Mouse (Mus musculus) liver, embryonic 16.5 days (tissue): ENCODE data around the gene Atp6v1g3. TPM values are rescaled to one million over a fixed set of nuclear protein-coding genes. Genes with fewer than 3 reads are reported as not detected.

Source experiments
- ATAC-seq: fragments of 200-750 bp; cut with Nextera tagmentation; 2 replicates; pipeline ENCODE4 v1.8.0; 2017; ENCODE audit warnings: low read depth, mild to moderate bottlenecking, moderate number of reproducible peaks, moderate library complexity
- H3K27ac ChIP-seq: fragments of 300-500 bp; sonication (generic); 2 replicates; pipeline ENCODE4 v1.5.1; 2014; ENCODE audit warnings: mild to moderate bottlenecking, low read length
- H3K27me3 ChIP-seq: fragments of 300-500 bp; sonication (generic); 2 replicates; pipeline ENCODE4 v1.6.1; 2014; ENCODE audit warnings: low read depth, low read length, mixed read lengths; ENCODE audit not compliant: control insufficient read depth, insufficient read depth
- H3K36me3 ChIP-seq: fragments of 300-500 bp; sonication (generic); 2 replicates; pipeline ENCODE4 v1.6.1; 2014; ENCODE audit warnings: mild to moderate bottlenecking; ENCODE audit not compliant: control insufficient read depth, insufficient read depth
- H3K4me1 ChIP-seq: fragments of 300-500 bp; sonication (generic); 2 replicates; pipeline ENCODE4 v1.6.1; 2014; ENCODE audit warnings: low read depth, low read length, mixed read lengths; ENCODE audit not compliant: control insufficient read depth
- H3K4me2 ChIP-seq: fragments of 300-500 bp; sonication (generic); 2 replicates; pipeline ENCODE4 v1.6.1; 2014; ENCODE audit warnings: low read depth, low read length, mixed read lengths
- H3K4me3 ChIP-seq: fragments of 300-500 bp; sonication (generic); 2 replicates; pipeline ENCODE4 v1.5.1; 2014; ENCODE audit warnings: low read depth, mild to moderate bottlenecking, low read length
- H3K9ac ChIP-seq: fragments of 300-500 bp; sonication (generic); 2 replicates; pipeline ENCODE4 v1.6.1; 2014; ENCODE audit warnings: low read depth, low read length
- H3K9me3 ChIP-seq: fragments of 300-500 bp; sonication (generic); replicated peaks from 2 replicates; pipeline ENCODE4 v1.6.1; 2016; ENCODE audit warnings: low read length; ENCODE audit not compliant: control insufficient read depth
- WGBS: fragments of 180-500 bp; shearing (Covaris S2); extraction: QIAGEN DNeasy Blood & Tissue Kit; methylation state at CpG from one replicate; pipeline ENCODE4 v1.1.7; 2014; ENCODE audit not compliant: insufficient replicate concordance; 5-methylcytosine and 5-hydroxymethylcytosine counted together
- polyA plus RNA-seq: library from polyadenylated mRNA; unstranded; fragments of >200 nt; fragmentation: Nextera tagmentation; extraction: Ambion mirVana; gene quantifications from 2 replicates; pipeline ENCODE4 v1.2.1, GENCODE M21; 2015

Atp6v1g3 gene
- not detected in 2 replicates for polyA plus RNA-seq

GRCm38 (mm10) chr1:138273438-138273837 lies at the start of gene Atp6v1g3:
TSS of gene Atp6v1g3 (plus strand) at chr1:138273738.
- H3K4me1 ChIP-seq = no peaks in the 10 kb centered on the region
- H3K4me2 ChIP-seq = no peak within 1 kb of the TSS
- no peak for ATAC-seq
- no peaks in the 10 kb centered on the region for H3K9me3 ChIP-seq
- H3K36me3 ChIP-seq = no peaks in the 10 kb centered on the region
- no peak within 1 kb of the TSS for H3K9ac ChIP-seq
- no peak within 1 kb of the TSS for H3K27ac ChIP-seq
- H3K27me3 ChIP-seq = no peaks in the 10 kb centered on the region
- WGBS = 67% methylated on average over 2 of the region's 2 CpGs
- no peak within 1 kb of the TSS for H3K4me3 ChIP-seq

GRCm38 (mm10) chr1:138233051-138233450 lies 40.5 kb upstream of the Atp6v1g3 start:
- Histone ChIP-seq H3K36me3 (no peaks in the 10 kb centered on the region), H3K4me2 (no peak overlapping the region), H3K27me3 (no peaks in the 10 kb centered on the region), H3K27ac (no peak overlapping the region), H3K9ac (no peak overlapping the region), H3K9me3 (no peaks in the 10 kb centered on the region), H3K4me1 (no peaks in the 10 kb centered on the region), H3K4me3 (no peak overlapping the region)
- no peak for ATAC-seq

- 30% methylated on average over 2 of the region's 2 CpGs for WGBS
- Histone ChIP-seq H3K9ac (no peak overlapping the region), H3K27me3 (no peaks in the 10 kb centered on the region), H3K36me3 (no peaks in the 10 kb centered on the region), H3K4me2 (no peak overlapping the region), H3K27ac (no peak overlapping the region), H3K9me3 (no peaks in the 10 kb centered on the region), H3K4me1 (no peaks in the 10 kb centered on the region), H3K4me3 (no peak overlapping the region)
- ATAC-seq = no peak
These were observed 36.3 kb upstream of the Atp6v1g3 start for GRCm38 (mm10) chr1:138237252-138237651.

GRCm38 (mm10) chr1:138243947-138244346 lies 29.6 kb upstream of the Atp6v1g3 start:
- no peak for ATAC-seq
- Histone ChIP-seq H3K27ac (no peak overlapping the region), H3K9me3 (no peaks in the 10 kb centered on the region), H3K9ac (no peak overlapping the region), H3K36me3 (no peaks in the 10 kb centered on the region), H3K4me2 (no peak overlapping the region), H3K27me3 (no peaks in the 10 kb centered on the region), H3K4me3 (no peak overlapping the region), H3K4me1 (no peaks in the 10 kb centered on the region)
- 29% methylated on average over 5 of the region's 5 CpGs for WGBS

- Histone ChIP-seq H3K4me3 (no peak overlapping the region), H3K4me1 (no peaks in the 10 kb centered on the region), H3K36me3 (no peaks in the 10 kb centered on the region), H3K9me3 (no peaks in the 10 kb centered on the region), H3K4me2 (no peak overlapping the region), H3K27me3 (no peaks in the 10 kb centered on the region), H3K9ac (no peak overlapping the region), H3K27ac (no peak overlapping the region)
- peak; percentile 32 for ATAC-seq
- WGBS = 29% methylated on average over 7 of the region's 7 CpGs
These were observed 29.1 kb upstream of the Atp6v1g3 start for GRCm38 (mm10) chr1:138244485-138244884.

- 37% methylated on average over 4 of the region's 4 CpGs for WGBS
- Histone ChIP-seq H3K4me2 (no peak overlapping the region), H3K27me3 (no peaks in the 10 kb centered on the region), H3K36me3 (no peaks in the 10 kb centered on the region), H3K9me3 (no peaks in the 10 kb centered on the region), H3K9ac (no peak overlapping the region), H3K4me1 (no peaks in the 10 kb centered on the region), H3K4me3 (no peak overlapping the region), H3K27ac (no peak overlapping the region)
- no peak for ATAC-seq
These were observed 28.4 kb upstream of the Atp6v1g3 start for GRCm38 (mm10) chr1:138245103-138245502.

- Histone ChIP-seq H3K36me3 (no peaks in the 10 kb centered on the region), H3K27ac (no peak overlapping the region), H3K4me1 (no peaks in the 10 kb centered on the region), H3K9me3 (no peaks in the 10 kb centered on the region), H3K4me2 (no peak overlapping the region), H3K9ac (no peak overlapping the region), H3K27me3 (no peaks in the 10 kb centered on the region), H3K4me3 (no peak overlapping the region)
- no peak for ATAC-seq
- WGBS = 65% methylated on average over 3 of the region's 3 CpGs
These were observed 28.0 kb upstream of the Atp6v1g3 start for GRCm38 (mm10) chr1:138245533-138245932.

GRCm38 (mm10) chr1:138246438-138247164 lies 26.9 kb upstream of the Atp6v1g3 start:
- Histone ChIP-seq H3K4me2 (no peak overlapping the region), H3K27ac (no peak overlapping the region), H3K4me1 (no peaks in the 10 kb centered on the region), H3K9ac (no peak overlapping the region), H3K9me3 (no peaks in the 10 kb centered on the region), H3K27me3 (no peaks in the 10 kb centered on the region), H3K4me3 (no peak overlapping the region), H3K36me3 (no peaks in the 10 kb centered on the region)
- ATAC-seq = no peak
- 69% methylated on average over 7 of the region's 7 CpGs for WGBS

- H3K4me2 ChIP-seq = no peak overlapping the region
- 56% methylated on average over 8 of the region's 8 CpGs for WGBS
- H3K36me3 ChIP-seq = no peaks in the 10 kb centered on the region
- no peak overlapping the region for H3K9ac ChIP-seq
- no peak overlapping the region for H3K27ac ChIP-seq
- no peak overlapping the region for H3K4me3 ChIP-seq
- no peaks in the 10 kb centered on the region for H3K4me1 ChIP-seq
- ATAC-seq = no peak
- no peaks in the 10 kb centered on the region for H3K27me3 ChIP-seq
- H3K9me3 ChIP-seq = no peaks in the 10 kb centered on the region
These were observed 25.6 kb upstream of the Atp6v1g3 start for GRCm38 (mm10) chr1:138247699-138248483.
